Mouse (Mus musculus) limb, embryonic 14.5 days (tissue): ENCODE data around the gene Mob3c. TPM values are rescaled to one million over a fixed set of nuclear protein-coding genes. Genes with fewer than 3 reads are reported as not detected.

Experiments used
- ATAC-seq: fragments of 200-750 bp; cut with Nextera tagmentation; 2 replicates; pipeline ENCODE4 v1.8.0; 2017; ENCODE audit warnings: low read depth, moderate number of reproducible peaks, moderate TSS enrichment; ENCODE audit not compliant: low FRiP score
- DNase-seq: peaks from one replicate; pipeline ENCODE4 v3.0.0-alpha.2; 2015; ENCODE audit warnings: low spot score
- H3K27ac ChIP-seq: fragments of 300-500 bp; sonication (generic); replicated peaks from 2 replicates; pipeline ENCODE4 v1.5.1; 2014; ENCODE audit warnings: low read depth, mild to moderate bottlenecking, low read length, moderate library complexity, mixed read lengths
- H3K27me3 ChIP-seq: fragments of 300-500 bp; sonication (generic); 2 replicates; pipeline ENCODE4 v1.6.1; 2014; ENCODE audit warnings: low read length, mixed read lengths; ENCODE audit not compliant: control insufficient read depth, insufficient read depth
- H3K36me3 ChIP-seq: fragments of 300-500 bp; sonication (generic); 2 replicates; pipeline ENCODE4 v1.6.1; 2014; ENCODE audit warnings: mild to moderate bottlenecking, low read length, moderate library complexity, mixed read lengths; ENCODE audit not compliant: control insufficient read depth, insufficient read depth
- H3K4me1 ChIP-seq: fragments of 300-500 bp; sonication (generic); 2 replicates; pipeline ENCODE4 v1.6.1; 2014; ENCODE audit warnings: antibody characterized with exemption, low read length, mixed read lengths; ENCODE audit not compliant: control insufficient read depth, insufficient read depth
- H3K4me2 ChIP-seq: fragments of 300-500 bp; sonication (generic); replicated peaks from 2 replicates; pipeline ENCODE4 v1.6.1; 2014; ENCODE audit warnings: low read depth, mild to moderate bottlenecking, low read length, moderate library complexity; ENCODE audit not compliant: severe bottlenecking
- H3K4me3 ChIP-seq: fragments of 300-500 bp; sonication (generic); replicated peaks from 2 replicates; pipeline ENCODE4 v1.5.1; 2014; ENCODE audit warnings: low read length
- H3K9ac ChIP-seq: fragments of 300-500 bp; sonication (generic); 2 replicates; pipeline ENCODE4 v1.6.1; 2014; ENCODE audit warnings: mild to moderate bottlenecking, low read depth, low read length, moderate library complexity; ENCODE audit not compliant: severe bottlenecking
- H3K9me3 ChIP-seq: fragments of 300-500 bp; sonication (generic); 2 replicates; pipeline ENCODE4 v1.6.1; 2016; ENCODE audit warnings: low read length; ENCODE audit not compliant: control insufficient read depth
- POLR2A ChIP-seq: fragments of 200-500 bp; IDR thresholded peaks from 2 replicates; pipeline ENCODE4 v1.8.0; 2012; ENCODE audit warnings: inconsistent platforms, mild to moderate bottlenecking, moderate library complexity, borderline replicate concordance; ENCODE audit not compliant: insufficient read depth, insufficient read length; ENCODE audit errors: extremely low read depth
- WGBS: fragments of 180-500 bp; shearing (Covaris S2); extraction: QIAGEN DNeasy Blood & Tissue Kit; methylation state at CpG from one replicate; pipeline ENCODE4 v1.1.7; 2014; 5-methylcytosine and 5-hydroxymethylcytosine counted together
- polyA plus RNA-seq, 2 experiments: library from polyadenylated mRNA; depleted of rRNA in 1 of 2; stranded (reverse) in 1 of 2; unstranded in 1 of 2; fragments of >200 nt; fragmentation: Nextera tagmentation in 1 of 2; extraction: Ambion mirVana in 1 of 2; gene quantifications; 2 replicates each; pipeline versions ENCODE4 v1.2.1 to v1.2.3; 2012 to 2014

Mob3c gene
- polyA plus RNA-seq, 2 experiments, result 8.6 to 16.3 TPM

- Histone ChIP-seq H3K4me3 (peak overlapping the region; percentile 68), H3K36me3 (peaks cover 9% of the 10 kb centered on the region; the same call in 1 of the 2 replicates), H3K4me2 (peak overlapping the region; percentile 54), H3K4me1 (peaks cover 3% of the 10 kb centered on the region; the same call in 1 of the 2 replicates), H3K9ac (peak overlapping the region; percentile 67), H3K27me3 (no peaks in the 10 kb centered on the region), H3K9me3 (no peaks in the 10 kb centered on the region), H3K27ac (no peak overlapping the region)
- no peak for ATAC-seq
- DNase-seq, result no peak
- no peak for TF ChIP-seq POLR2A
- 46% methylated on average over 4 of the region's 4 CpGs for WGBS
Measured at GRCm38 (mm10) chr4:115839956-115840355, 12.1 kb downstream of the Mob3c start.

DNA sequence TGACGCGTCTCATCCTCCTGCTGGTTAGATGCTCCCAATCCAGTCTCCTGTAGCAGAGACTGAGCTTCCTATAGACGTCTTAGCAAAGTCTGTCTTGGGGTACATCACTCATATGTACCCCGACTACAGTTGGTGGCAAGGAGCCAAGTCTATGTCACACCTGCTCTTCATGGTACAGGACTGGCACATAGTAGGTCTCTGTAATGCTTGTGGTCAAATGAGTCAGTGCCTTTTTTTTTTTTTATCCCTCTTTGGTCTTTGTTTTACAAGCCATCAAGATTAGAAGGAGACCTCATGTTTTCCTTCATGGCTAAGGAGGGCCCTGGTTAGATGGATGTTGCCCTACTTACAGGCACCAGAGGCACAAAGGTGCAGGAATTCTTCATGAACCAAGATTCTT is 12.9 kb downstream of the Mob3c start:
- no peaks in the 10 kb centered on the region for H3K9me3 ChIP-seq
- H3K9ac ChIP-seq, result no peak overlapping the region
- no peak overlapping the region for H3K27ac ChIP-seq
- H3K4me3 ChIP-seq, result no peak overlapping the region
- H3K36me3 ChIP-seq, result 0 out of 2 replicates have a peak, but pooled peaks cover under 1% of the 10 kb centered on the region
- no peak overlapping the region for H3K4me2 ChIP-seq
- no peak for TF ChIP-seq POLR2A
- 90% methylated on average over 4 of the region's 4 CpGs for WGBS
- no peak for DNase-seq
- ATAC-seq, result no peak
- no peaks in the 10 kb centered on the region for H3K27me3 ChIP-seq
- peaks cover 3% of the 10 kb centered on the region; the same call in 1 of the 2 replicates for H3K4me1 ChIP-seq

DNA sequence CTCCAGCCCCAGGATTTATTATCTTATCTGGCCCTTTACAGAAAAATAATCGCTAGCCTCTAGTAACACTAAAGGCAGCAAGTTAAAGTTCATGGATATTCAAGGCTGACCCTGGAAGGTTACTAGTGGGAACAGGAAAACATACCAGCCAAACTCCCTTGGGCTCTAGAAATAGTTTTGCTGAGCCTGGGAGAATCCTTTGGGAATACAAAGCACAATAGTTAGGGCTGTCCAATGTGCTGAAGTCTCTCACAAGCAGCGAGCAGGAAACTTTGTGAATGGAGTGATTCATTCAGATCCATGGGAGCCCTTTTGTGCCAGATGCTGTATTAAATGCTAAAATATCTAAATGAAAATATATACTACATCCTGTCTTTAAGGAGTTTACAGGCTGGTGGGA is 18.8 kb downstream of the Mob3c start:
- Histone ChIP-seq H3K4me1 (no peaks in the 10 kb centered on the region), H3K9me3 (no peaks in the 10 kb centered on the region), H3K27ac (no peak overlapping the region), H3K36me3 (peaks cover 22% of the 10 kb centered on the region), H3K4me3 (no peak overlapping the region), H3K9ac (no peak overlapping the region), H3K27me3 (no peaks in the 10 kb centered on the region), H3K4me2 (no peak overlapping the region)
- DNase-seq, result no peak
- no peak for ATAC-seq
- TF ChIP-seq POLR2A, result no peak
- WGBS, result 65% methylated on average over 2 of the region's 2 CpGs

DNA sequence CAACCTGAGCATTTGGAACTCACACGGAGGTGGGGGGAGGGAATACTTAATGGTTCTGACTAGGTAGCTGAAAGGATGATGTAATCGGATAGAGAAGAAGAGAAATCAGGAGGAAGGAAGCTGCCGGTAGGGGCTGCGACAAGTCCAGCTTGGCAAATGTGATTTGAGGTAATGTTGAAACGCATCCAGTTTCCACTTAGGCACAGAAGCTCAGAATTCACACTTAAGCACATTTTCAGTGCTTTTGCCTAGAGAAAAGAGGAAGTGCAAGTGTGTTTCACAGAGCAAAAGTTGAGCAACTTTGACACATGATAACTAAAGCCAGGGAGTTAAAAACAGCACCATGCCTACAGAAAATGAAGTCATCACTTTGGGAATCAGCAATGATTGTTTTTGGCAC is 19.5 kb downstream of the Mob3c start:
- Histone ChIP-seq H3K27ac (no peak overlapping the region), H3K4me2 (no peak overlapping the region), H3K27me3 (no peaks in the 10 kb centered on the region), H3K36me3 (peaks cover 29% of the 10 kb centered on the region), H3K9ac (no peak overlapping the region), H3K4me3 (no peak overlapping the region), H3K9me3 (no peaks in the 10 kb centered on the region), H3K4me1 (no peaks in the 10 kb centered on the region)
- DNase-seq (no peak), ATAC-seq (no peak)
- no peak for TF ChIP-seq POLR2A
- WGBS, result 53% methylated on average over 5 of the region's 5 CpGs

GRCm38 (mm10) chr4:115848083-115848482 is 20.2 kb downstream of the Mob3c start:
- no peak for ATAC-seq
- no peak for TF ChIP-seq POLR2A
- Histone ChIP-seq H3K9ac (no peak overlapping the region), H3K27ac (no peak overlapping the region), H3K4me3 (no peak overlapping the region), H3K4me1 (no peaks in the 10 kb centered on the region), H3K27me3 (no peaks in the 10 kb centered on the region), H3K4me2 (no peak overlapping the region), H3K36me3 (peaks cover 29% of the 10 kb centered on the region), H3K9me3 (no peaks in the 10 kb centered on the region)
- no peak for DNase-seq
- WGBS, result 95% methylated on average over 1 of the region's 1 CpGs
